Mouse (Mus musculus): ENCODE results near the gene Cd6. TPM values are rescaled to one million over a fixed set of nuclear protein-coding genes. Genes with fewer than 3 reads are reported as not detected.

Gene Cd6
- under 1 TPM in 1 of 4 experiments, not detected in 3; 0.37 TPM for total RNA-seq (2022)

- DNase-seq (ENCODE audit: low spot score): no peak
Observed at GRCm38 (mm10) chr19:10829436-10830175, at the start of gene Cd6. TSS of gene Cd6 (minus strand) at chr19:10830058.

GRCm38 (mm10) chr19:10878201-10878837 is 48.5 kb upstream of the Cd6 start:
- no peak for DNase-seq (ENCODE audit: low spot score)

- no peak for DNase-seq (ENCODE audit: low spot score)
Observed at GRCm38 (mm10) chr19:10871328-10871961, 41.6 kb upstream of the Cd6 start.

GRCm38 (mm10) chr19:10870676-10871075 is 40.8 kb upstream of the Cd6 start:
- no peak for DNase-seq (ENCODE audit: low spot score)

GRCm38 (mm10) chr19:10869886-10870527 is 40.1 kb upstream of the Cd6 start, which contains the start of gene Tmem132a:
TSS of gene Tmem132a (minus strand) at chr19:10869940.
- no peak for DNase-seq (ENCODE audit: low spot score)

GRCm38 (mm10) chr19:10869241-10869885 is 39.5 kb upstream of the Cd6 start:
- DNase-seq (ENCODE audit: low spot score): peak; percentile 75

- DNase-seq (ENCODE audit: low spot score): no peak
Observed at GRCm38 (mm10) chr19:10868623-10869141, 38.8 kb upstream of the Cd6 start.

- no peak for DNase-seq (ENCODE audit: low spot score)
Observed at GRCm38 (mm10) chr19:10867946-10868622, 38.2 kb upstream of the Cd6 start.

GRCm38 (mm10) chr19:10866351-10866750 is 36.5 kb upstream of the Cd6 start:
- DNase-seq (ENCODE audit: low spot score): no peak

GRCm38 (mm10) chr19:10860072-10860497 is 30.2 kb upstream of the Cd6 start:
- DNase-seq (ENCODE audit: low spot score): no peak

- DNase-seq (ENCODE audit: low spot score): no peak
Observed at GRCm38 (mm10) chr19:10856520-10856919, 26.7 kb upstream of the Cd6 start.

GRCm38 (mm10) chr19:10855422-10855821 is 25.6 kb upstream of the Cd6 start:
- DNase-seq (ENCODE audit: low spot score): no peak

- DNase-seq (ENCODE audit: low spot score): peak; percentile 39
Observed at GRCm38 (mm10) chr19:10847311-10848087, 17.6 kb upstream of the Cd6 start.

GRCm38 (mm10) chr19:10846150-10846549 is 16.3 kb upstream of the Cd6 start:
- DNase-seq (ENCODE audit: low spot score): no peak

- DNase-seq (ENCODE audit: low spot score): no peak
Observed at GRCm38 (mm10) chr19:10845454-10845853, 15.6 kb upstream of the Cd6 start.

- DNase-seq (ENCODE audit: low spot score): no peak
Observed at GRCm38 (mm10) chr19:10844206-10844605, 14.3 kb upstream of the Cd6 start.

GRCm38 (mm10) chr19:10842914-10843313 is 13.1 kb upstream of the Cd6 start:
- no peak for DNase-seq (ENCODE audit: low spot score)

GRCm38 (mm10) chr19:10841721-10842626 is 12.1 kb upstream of the Cd6 start:
- peak; percentile 67 for DNase-seq (ENCODE audit: low spot score)

Data from heart, adult 8-10 months (tissue).